Mouse (Mus musculus) ovary, postnatal 10 days (tissue): ENCODE data around the gene Sytl1.

Source experiments
- DNase-seq: peaks from one replicate; pipeline ENCODE4 v3.0.0; 2022; ENCODE audit warnings: low spot score

The Sytl1 gene

DNA sequence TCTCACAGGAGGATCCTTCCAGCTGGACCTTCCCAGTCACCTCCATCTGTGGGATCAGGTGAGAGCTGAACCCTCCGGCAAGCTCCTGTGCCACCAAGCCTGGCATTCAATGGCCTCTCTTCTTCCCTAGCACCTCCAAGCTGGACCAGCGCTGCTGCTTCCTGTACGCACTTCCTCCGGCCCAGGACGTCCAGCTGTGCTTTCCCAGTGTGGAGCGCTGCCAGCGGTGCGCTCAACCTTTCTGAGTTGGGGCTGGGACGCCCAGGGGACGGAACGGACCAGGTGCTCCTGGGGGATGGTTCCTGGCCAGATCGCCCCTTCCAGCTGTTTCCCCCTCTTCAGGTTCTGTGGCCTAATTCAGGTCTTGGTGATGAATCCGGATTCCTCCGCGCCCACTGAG, 15.8 kb downstream of the Sytl1 start:
- no peak for DNase-seq

DNA sequence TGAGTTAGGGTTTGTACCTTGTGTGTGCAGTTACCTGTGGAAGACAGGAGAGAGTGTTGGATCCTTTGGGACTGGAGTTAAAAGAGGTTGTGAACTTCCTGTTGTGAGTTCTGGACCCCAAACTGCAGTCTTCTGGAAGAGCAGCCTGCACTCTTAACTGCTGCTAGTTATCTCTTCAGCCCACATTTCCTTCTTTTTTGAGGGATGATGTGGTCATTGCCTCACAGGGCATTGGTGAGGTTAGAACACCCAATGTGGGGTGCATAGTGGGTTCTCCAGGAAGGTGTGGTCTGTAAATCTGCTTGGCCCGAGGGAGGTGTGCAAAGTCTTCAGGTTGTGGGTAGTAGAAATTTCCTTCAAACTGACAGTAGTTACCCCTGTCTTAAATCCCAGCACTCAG, 18.6 kb downstream of the Sytl1 start:
- no peak for DNase-seq

- DNase-seq = no peak
These were observed 19.4 kb downstream of the Sytl1 start for GRCm38 (mm10) chr4:133243538-133243937.

- DNase-seq = no peak
These were observed 20.2 kb downstream of the Sytl1 start for GRCm38 (mm10) chr4:133242710-133243109.

- DNase-seq = no peak
These were observed 21.0 kb downstream of the Sytl1 start for GRCm38 (mm10) chr4:133241910-133242309.

GRCm38 (mm10) chr4:133240934-133241908, 21.7 kb downstream of the Sytl1 start:
- peak; percentile 78 for DNase-seq

DNA sequence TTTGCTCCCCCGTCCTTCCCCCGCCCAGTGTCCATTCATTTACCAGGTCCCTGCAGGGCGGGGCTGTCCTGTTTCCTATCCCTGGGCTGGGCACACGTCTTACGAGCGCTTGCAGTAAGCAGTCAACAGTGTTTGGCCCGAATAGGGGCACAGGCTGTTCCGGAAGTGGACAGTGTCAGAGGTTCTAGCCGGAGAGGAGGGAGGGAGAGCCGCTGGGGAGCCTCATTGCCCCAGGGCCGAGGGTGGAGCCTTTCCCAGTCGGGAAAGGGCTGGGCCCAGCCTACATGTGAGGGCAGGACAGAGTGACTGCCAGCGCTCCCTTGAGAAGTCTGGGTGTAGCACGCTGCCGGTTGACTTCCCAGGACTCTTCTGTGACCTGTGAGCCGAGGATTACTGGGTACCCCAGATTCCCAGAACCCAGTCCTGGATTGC, 22.4 kb downstream of the Sytl1 start, which contains the start of gene Map3k6:
TSS of gene Map3k6 (plus strand) at position 329 of the 432 bp plus-strand sequence.
- no peak for DNase-seq

GRCm38 (mm10) chr4:133237911-133238310, 25.0 kb downstream of the Sytl1 start:
- DNase-seq = no peak

- no peak for DNase-seq
These were observed 27.5 kb downstream of the Sytl1 start for GRCm38 (mm10) chr4:133235415-133235814.

DNA sequence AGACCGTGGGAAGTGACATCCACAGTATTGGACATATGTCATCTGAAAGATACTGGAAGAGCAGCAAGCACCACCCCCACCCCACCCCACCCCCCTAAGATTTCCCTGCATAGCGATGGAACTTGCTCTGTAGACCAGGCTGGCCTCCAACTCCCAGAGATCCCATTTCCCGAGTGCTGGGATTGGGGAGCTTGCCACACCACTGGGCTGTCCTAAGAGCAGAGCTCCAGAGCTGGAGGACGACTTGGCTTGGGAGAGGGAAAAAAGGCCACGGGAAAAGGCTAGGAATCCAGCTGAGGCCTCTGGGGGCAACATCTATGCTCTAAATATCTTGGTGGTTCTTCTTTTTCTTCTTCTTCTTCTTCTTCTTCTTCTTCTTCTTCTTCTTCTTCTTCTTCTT, 28.1 kb downstream of the Sytl1 start:
- no peak for DNase-seq

DNA sequence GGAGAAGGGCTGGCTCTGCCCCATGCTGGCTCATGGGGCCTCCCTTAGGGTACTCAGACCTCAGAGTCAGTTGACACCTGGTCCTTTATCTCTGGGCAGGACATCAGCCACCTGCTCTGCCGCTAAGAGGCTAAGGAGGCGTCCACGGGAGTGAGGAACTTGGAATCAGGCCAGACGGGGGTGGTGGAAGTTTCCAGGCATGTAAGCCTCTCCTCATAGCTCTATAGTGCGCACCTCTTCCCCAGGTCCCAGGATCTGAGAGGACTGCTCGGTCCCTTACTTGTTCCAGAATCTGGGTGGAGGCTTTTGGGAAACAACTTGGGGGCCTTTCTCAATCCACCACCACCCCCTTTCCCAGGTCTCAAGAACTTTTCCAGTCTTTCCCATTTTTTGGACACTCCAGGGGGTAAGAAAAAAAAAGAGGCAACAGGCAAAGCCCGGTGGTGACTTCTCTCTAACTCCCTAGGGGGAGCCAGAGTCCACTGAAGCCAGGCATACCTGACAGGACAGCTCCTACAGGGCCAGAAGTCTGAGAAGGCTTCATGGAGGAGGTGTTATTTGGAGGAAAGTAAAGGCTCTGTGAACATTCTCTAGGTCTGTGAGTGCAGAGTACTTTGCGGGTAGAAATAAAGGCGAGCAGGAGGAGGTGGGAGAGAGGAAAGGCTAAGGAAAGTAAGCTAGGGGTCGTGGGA, 29.5 kb downstream of the Sytl1 start:
- DNase-seq = no peak

- no peak for DNase-seq
These were observed 33.3 kb downstream of the Sytl1 start for GRCm38 (mm10) chr4:133229582-133229981.

- no peak for DNase-seq
These were observed 35.3 kb downstream of the Sytl1 start for GRCm38 (mm10) chr4:133227636-133228035.

- DNase-seq = no peak
These were observed 36.8 kb downstream of the Sytl1 start for GRCm38 (mm10) chr4:133226073-133226472.

DNA sequence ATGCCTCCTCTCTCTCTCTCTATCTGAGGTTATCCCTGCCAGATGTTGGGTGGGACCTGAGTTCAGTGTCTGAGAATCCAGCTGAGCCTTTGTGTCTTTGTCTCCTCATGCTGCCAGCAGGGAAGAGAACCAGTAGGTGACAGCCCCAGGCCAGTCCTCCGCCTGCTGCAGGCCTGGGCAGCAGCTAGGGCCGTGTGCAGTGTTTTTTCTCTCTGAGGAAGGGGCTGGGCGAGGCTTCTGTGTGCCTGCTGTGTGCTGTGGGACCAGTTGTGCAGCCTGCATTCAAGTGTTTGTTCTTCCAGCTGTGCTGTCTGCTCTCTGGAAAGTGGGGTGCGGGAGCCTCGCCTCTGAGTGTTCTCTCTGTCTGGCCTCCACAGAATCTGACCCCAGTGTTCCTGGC, 39.0 kb downstream of the Sytl1 start:
- DNase-seq = no peak

GRCm38 (mm10) chr4:133221701-133222100, 41.2 kb downstream of the Sytl1 start:
- DNase-seq = no peak

- DNase-seq = no peak
These were observed 42.3 kb downstream of the Sytl1 start for GRCm38 (mm10) chr4:133220656-133221055.

DNA sequence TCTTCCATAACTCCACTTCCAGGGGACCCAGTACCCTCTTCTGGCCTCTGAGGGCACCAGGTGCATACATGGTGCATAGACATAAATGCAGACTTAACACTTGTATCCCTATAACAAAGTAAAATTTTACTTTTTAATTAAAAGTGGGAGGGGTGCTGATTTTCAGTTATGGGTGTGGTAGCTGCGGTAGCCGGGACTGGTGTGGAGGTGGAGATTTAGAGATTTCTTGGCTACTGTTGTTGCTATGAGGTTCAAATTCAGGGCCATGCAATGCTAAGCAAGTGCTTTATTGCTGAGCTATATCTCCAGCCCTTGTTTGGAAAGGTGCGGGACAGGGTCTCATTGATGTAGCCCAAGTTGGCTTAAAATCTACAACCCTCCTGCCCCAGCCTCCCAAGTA, 44.2 kb downstream of the Sytl1 start:
- no peak for DNase-seq

GRCm38 (mm10) chr4:133217641-133218040, 45.3 kb downstream of the Sytl1 start:
- peak; percentile 39 for DNase-seq

- DNase-seq = no peak
These were observed 49.3 kb downstream of the Sytl1 start for GRCm38 (mm10) chr4:133213661-133214060.

DNA sequence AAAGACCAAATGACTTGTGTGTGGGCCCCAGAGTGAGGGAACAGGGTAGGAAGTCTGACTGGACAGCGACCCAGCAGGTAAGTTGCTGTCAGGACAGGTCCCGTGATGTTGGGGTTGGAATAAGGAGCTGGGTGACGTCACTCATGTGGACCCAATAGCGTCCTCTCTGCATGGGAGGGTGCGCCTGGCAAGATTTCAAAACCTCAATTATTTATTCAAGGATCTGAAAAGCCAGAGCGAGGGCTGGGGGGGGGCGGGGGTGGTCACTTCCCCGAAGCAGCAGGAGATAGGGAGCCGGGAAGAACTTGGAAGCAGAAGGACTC, 49.7 kb downstream of the Sytl1 start:
- no peak for DNase-seq

- peak; percentile 47 for DNase-seq
These were observed 50.2 kb downstream of the Sytl1 start for GRCm38 (mm10) chr4:133212562-133213267.
